Mouse (Mus musculus) intestine, postnatal 0 days (tissue): ENCODE data around the gene Mbtd1. TPM values are rescaled to one million over a fixed set of nuclear protein-coding genes. Genes with fewer than 3 reads are reported as not detected.

Experiments used
- ATAC-seq: fragments of 200-750 bp; cut with Nextera tagmentation; 2 replicates; pipeline ENCODE4 v1.8.0; 2017; ENCODE audit warnings: mild to moderate bottlenecking, moderate TSS enrichment, moderate library complexity
- H3K27ac ChIP-seq: fragments of 300-500 bp; sonication (generic); 2 replicates; pipeline ENCODE4 v1.5.1; 2014; ENCODE audit warnings: mild to moderate bottlenecking, low read depth, low read length, moderate library complexity
- H3K27me3 ChIP-seq: fragments of 300-500 bp; sonication (generic); replicated peaks from 2 replicates; pipeline ENCODE4 v1.6.1; 2014; ENCODE audit warnings: low read length, mixed read lengths; ENCODE audit not compliant: control insufficient read depth, insufficient read depth
- H3K36me3 ChIP-seq: fragments of 300-500 bp; sonication (generic); 2 replicates; pipeline ENCODE4 v1.6.1; 2014; ENCODE audit warnings: mild to moderate bottlenecking, moderate library complexity; ENCODE audit not compliant: control insufficient read depth, insufficient read depth
- H3K4me1 ChIP-seq: fragments of 300-500 bp; sonication (generic); replicated peaks from 2 replicates; pipeline ENCODE4 v1.6.1; 2014; ENCODE audit warnings: antibody characterized with exemption, low read length, mixed read lengths; ENCODE audit not compliant: control insufficient read depth, insufficient read depth
- H3K4me2 ChIP-seq: fragments of 300-500 bp; sonication (generic); replicated peaks from 2 replicates; pipeline ENCODE4 v1.6.1; 2014; ENCODE audit warnings: low read depth, mild to moderate bottlenecking, moderate library complexity
- H3K4me3 ChIP-seq: fragments of 300-500 bp; sonication (generic); 2 replicates; pipeline ENCODE4 v1.5.1; 2014; ENCODE audit warnings: low read depth, low read length
- H3K9ac ChIP-seq: fragments of 300-500 bp; sonication (generic); 2 replicates; pipeline ENCODE4 v1.6.1; 2014; ENCODE audit warnings: mild to moderate bottlenecking, low read depth, low read length
- H3K9me3 ChIP-seq: fragments of 300-500 bp; sonication (generic); 2 replicates; pipeline ENCODE4 v1.6.1; 2016; ENCODE audit warnings: mixed run types; ENCODE audit not compliant: control insufficient read depth
- CTCF ChIP-seq: sonication (generic); IDR thresholded peaks from 2 replicates; pipeline ENCODE4 v1.5.1; 2016; ENCODE audit warnings: low read depth, mild to moderate bottlenecking, control low read depth, antibody characterized with exemption, moderate library complexity
- whole genome bisulfite sequencing: fragments of 180-500 bp; shearing (Covaris S2); extraction: QIAGEN DNeasy Blood & Tissue Kit; methylation state at CpG from one replicate; pipeline ENCODE4 v1.1.7; 2014; 5-methylcytosine and 5-hydroxymethylcytosine counted together
- polyA plus RNA-seq: library from polyadenylated mRNA; unstranded; fragments of >200 nt; fragmentation: Nextera tagmentation; extraction: Ambion mirVana; gene quantifications from 2 replicates; pipeline ENCODE4 v1.2.1, GENCODE M21; 2015

The Mbtd1 gene
- polyA plus RNA-seq: 9.4 and 10.5 TPM in 2 replicates

DNA sequence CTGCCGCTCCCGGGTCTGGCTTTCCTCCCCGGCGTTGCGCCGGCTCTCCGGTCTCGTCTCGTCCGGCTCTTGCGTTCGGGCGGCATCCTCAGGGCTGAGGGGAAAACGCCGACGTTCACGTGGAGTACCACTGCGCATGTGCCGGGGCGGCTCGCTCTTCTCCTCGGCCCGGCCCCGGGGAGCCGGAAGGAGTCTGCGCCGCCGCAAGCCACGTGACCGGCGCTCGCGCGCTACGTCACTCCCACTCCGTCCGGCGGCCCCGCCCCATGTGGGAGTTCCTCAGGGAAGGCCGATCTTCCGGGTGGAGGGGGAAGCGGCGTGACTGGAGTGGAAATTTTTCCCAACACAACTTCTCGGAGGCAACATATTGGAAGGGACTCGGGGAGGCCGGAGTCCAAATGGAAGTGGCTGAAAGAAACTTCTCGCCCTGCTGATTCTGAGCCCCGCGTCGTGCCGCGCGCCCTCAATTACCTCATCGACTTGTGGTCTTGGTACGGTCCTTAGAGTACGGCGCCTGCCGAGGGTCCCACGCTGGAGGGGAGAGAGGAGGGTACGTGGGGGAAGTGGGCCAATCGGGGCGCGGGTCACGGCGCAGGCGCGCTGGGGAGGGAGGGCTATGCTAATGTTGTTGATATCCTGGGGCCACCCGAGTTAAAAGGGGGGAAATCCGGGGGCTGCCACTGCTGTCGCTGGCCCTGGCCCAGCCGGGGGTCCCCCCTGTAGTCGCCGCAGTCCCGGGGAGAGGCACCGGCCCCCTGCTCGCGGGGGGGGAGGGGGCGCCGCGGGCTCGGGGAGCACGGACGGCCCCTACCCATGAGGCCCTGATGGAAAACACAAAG, at the start of gene Mbtd1, which contains the start of gene Utp18:
Gene Mbtd1, plus strand, starts transcription at position 281 of the 839 bp plus-strand sequence.
Gene Utp18, minus strand, starts transcription at position 195 of the 839 bp plus-strand sequence.
- Histone ChIP-seq H3K4me2 (peak within 1 kb of the TSS; percentile 81), H3K27me3 (no peaks in the 10 kb centered on the region), H3K4me1 (no peaks in the 10 kb centered on the region; the same call in 1 of the 2 replicates), H3K36me3 (no peaks in the 10 kb centered on the region), H3K9ac (peak within 1 kb of the TSS; percentile 97), H3K27ac (peak within 1 kb of the TSS; percentile 98), H3K4me3 (peak within 1 kb of the TSS; percentile 99), H3K9me3 (no peaks in the 10 kb centered on the region)
- ATAC-seq: peak; percentile 97
- WGBS: under 1% methylated on average over 66 of the region's 83 CpGs
- no peak for TF ChIP-seq CTCF

DNA sequence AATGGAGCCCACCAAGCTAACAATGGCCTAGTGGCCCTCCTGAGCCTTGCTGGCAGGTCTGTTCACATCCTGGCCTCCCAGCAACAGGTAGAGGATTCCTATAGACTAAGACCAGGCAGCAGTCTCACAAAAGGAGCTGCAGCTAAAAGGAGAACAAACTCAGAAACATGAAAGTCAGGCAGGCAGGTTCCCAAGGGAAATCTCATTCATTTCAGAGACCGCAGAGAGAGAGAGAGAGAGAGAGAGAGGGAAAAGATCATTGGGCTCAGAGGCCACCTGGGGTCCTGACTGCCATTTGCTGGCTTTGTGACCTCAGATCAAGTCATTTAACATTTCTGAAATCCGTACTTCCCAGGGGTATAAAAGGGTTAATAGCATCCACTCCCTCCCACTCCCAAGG, 38.3 kb upstream of the Mbtd1 start:
- ATAC-seq: no peak
- H3K36me3 ChIP-seq: no peaks in the 10 kb centered on the region
- no peaks in the 10 kb centered on the region for H3K9me3 ChIP-seq
- TF ChIP-seq CTCF: no peak
- no peak overlapping the region for H3K4me3 ChIP-seq
- 50% methylated on average over 2 of the region's 2 CpGs for WGBS
- no peaks in the 10 kb centered on the region for H3K4me1 ChIP-seq
- no peak overlapping the region for H3K9ac ChIP-seq
- H3K27me3 ChIP-seq: no peaks in the 10 kb centered on the region
- H3K4me2 ChIP-seq: no peak overlapping the region
- no peak overlapping the region for H3K27ac ChIP-seq

GRCm38 (mm10) chr11:93852546-93852945, 33.1 kb upstream of the Mbtd1 start:
- 81% methylated on average over 3 of the region's 3 CpGs for WGBS
- Histone ChIP-seq H3K9me3 (no peaks in the 10 kb centered on the region), H3K4me1 (no peaks in the 10 kb centered on the region), H3K27ac (no peak overlapping the region), H3K9ac (no peak overlapping the region), H3K36me3 (no peaks in the 10 kb centered on the region), H3K27me3 (no peaks in the 10 kb centered on the region), H3K4me3 (no peak overlapping the region), H3K4me2 (no peak overlapping the region)
- no peak for TF ChIP-seq CTCF
- no peak for ATAC-seq

DNA sequence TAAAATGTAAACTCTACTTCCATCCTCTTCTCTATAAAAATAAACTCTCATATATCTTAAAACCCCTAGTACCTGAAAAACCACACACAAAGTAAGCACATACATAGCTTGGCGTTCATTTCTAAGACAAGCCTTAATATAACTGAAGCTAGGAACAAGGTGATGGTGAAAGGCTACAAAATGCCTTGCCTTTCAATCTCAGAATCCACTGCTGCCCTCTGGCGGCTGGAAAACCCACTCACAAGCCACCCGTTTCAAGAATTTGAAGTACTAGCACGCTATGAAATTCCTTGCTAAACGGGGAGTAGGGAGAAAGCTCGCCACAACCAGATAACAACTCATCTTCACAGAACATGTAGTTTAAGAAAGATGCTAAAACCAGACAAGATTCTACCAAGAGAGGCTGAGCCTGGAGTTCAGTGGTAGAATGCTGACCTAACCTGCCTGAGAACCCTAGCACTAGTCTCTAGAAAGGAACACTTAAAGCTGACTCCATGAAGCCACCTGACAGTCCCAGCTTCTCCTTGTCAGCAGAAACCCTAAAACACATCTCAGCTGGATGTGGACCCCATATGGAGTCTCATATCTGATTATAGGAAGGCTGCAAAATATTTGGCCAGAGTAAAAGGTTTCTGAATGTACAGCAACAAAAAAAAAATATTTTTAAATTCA, 29.2 kb upstream of the Mbtd1 start:
- H3K27ac ChIP-seq: no peak overlapping the region
- ATAC-seq: no peak
- 6% methylated on average over 6 of the region's 6 CpGs for WGBS
- peaks cover 5% of the 10 kb centered on the region; the same call in 1 of the 2 replicates for H3K36me3 ChIP-seq
- no peak overlapping the region for H3K9ac ChIP-seq
- no peaks in the 10 kb centered on the region for H3K27me3 ChIP-seq
- H3K9me3 ChIP-seq: no peaks in the 10 kb centered on the region
- no peak overlapping the region for H3K4me2 ChIP-seq
- no peaks in the 10 kb centered on the region for H3K4me1 ChIP-seq
- peak; percentile 88 for TF ChIP-seq CTCF
- H3K4me3 ChIP-seq: no peak overlapping the region

GRCm38 (mm10) chr11:93860540-93861172, 25.0 kb upstream of the Mbtd1 start:
- H3K9ac ChIP-seq: no peak overlapping the region
- no peaks in the 10 kb centered on the region for H3K27me3 ChIP-seq
- TF ChIP-seq CTCF: no peak
- no peak overlapping the region for H3K4me2 ChIP-seq
- no peak for ATAC-seq
- WGBS: 90% methylated on average over 1 of the region's 1 CpGs
- no peaks in the 10 kb centered on the region for H3K9me3 ChIP-seq
- H3K4me1 ChIP-seq: no peaks in the 10 kb centered on the region
- H3K4me3 ChIP-seq: no peak overlapping the region
- peaks cover 22% of the 10 kb centered on the region for H3K36me3 ChIP-seq
- no peak overlapping the region for H3K27ac ChIP-seq

GRCm38 (mm10) chr11:93861193-93861592, 24.5 kb upstream of the Mbtd1 start:
- Histone ChIP-seq H3K4me3 (no peak overlapping the region), H3K9ac (no peak overlapping the region), H3K4me2 (no peak overlapping the region), H3K4me1 (no peaks in the 10 kb centered on the region), H3K27ac (no peak overlapping the region), H3K36me3 (peaks cover 27% of the 10 kb centered on the region), H3K9me3 (no peaks in the 10 kb centered on the region), H3K27me3 (no peaks in the 10 kb centered on the region)
- no peak for TF ChIP-seq CTCF
- 85% methylated on average over 2 of the region's 2 CpGs for WGBS
- ATAC-seq: no peak
